Mouse (Mus musculus): ENCODE results near the gene Saa3. TPM values are rescaled to one million over a fixed set of nuclear protein-coding genes. Genes with fewer than 3 reads are reported as not detected.

Saa3 gene
- polyA plus RNA-seq (2012; rRNA removed) = 24.4 and 34.1 TPM in 2 replicates

GRCm38 (mm10) chr7:46715600-46715999, at the start of gene Saa3:
Saa3 (minus strand) TSS chr7:46715700.

GRCm38 (mm10) chr7:46751490-46751889, 36.0 kb upstream of the Saa3 start, which contains the start of gene Saa2:
Saa2 (plus strand) TSS chr7:46751790.

GRCm38 (mm10) chr7:46742880-46743279, 27.4 kb upstream of the Saa3 start, which contains the start of gene Saa1:
Saa1 (minus strand) TSS chr7:46742980.

GRCm38 (mm10) chr7:46732458-46732857, 17.0 kb upstream of the Saa3 start, which contains the start of gene Saa4:
Saa4 (minus strand) TSS chr7:46732603.

GRCm38 (mm10) chr7:46710390-46710844, 5.1 kb downstream of the Saa3 start, which contains the start of gene Saal1:
Saal1 (minus strand) TSS chr7:46710680.

GRCm38 (mm10) chr7:46672160-46672672, 43.3 kb downstream of the Saa3 start, which contains the start of gene Tph1:
Tph1 (minus strand) TSS chr7:46672537.

Other genes with a start within 250 kb of the Saa3 start
- gene Sergef, start 75.9 kb downstream of the Saa3 start, polyA plus RNA-seq (2012; rRNA removed) = 2.5 and 2.8 TPM in 2 replicates
- gene Tph1, start 43.2 kb downstream of the Saa3 start, polyA plus RNA-seq (2012; rRNA removed) = 0.01 and 0.02 TPM in 2 replicates
- 4.3 and 4.6 TPM in 2 replicates for gene Saal1, start 5.0 kb downstream of the Saa3 start, polyA plus RNA-seq (2012; rRNA removed)
- 14.8 and 19.6 TPM in 2 replicates for gene Saa4, start 16.9 kb upstream of the Saa3 start, polyA plus RNA-seq (2012; rRNA removed)
- gene Saa1, start 27.3 kb upstream of the Saa3 start, polyA plus RNA-seq (2012; rRNA removed) = 0.08 TPM in 1 of 2 replicates, not detected in the other
- not detected in 2 replicates for gene Saa2, start 36.1 kb upstream of the Saa3 start, polyA plus RNA-seq (2012; rRNA removed)
- gene Hps5, start 80.4 kb upstream of the Saa3 start, polyA plus RNA-seq (2012; rRNA removed) = 6.6 and 7.7 TPM in 2 replicates
- 10.5 and 10.9 TPM in 2 replicates for gene Gtf2h1, start 80.4 kb upstream of the Saa3 start, polyA plus RNA-seq (2012; rRNA removed)
- gene Ldha, start 125.8 kb upstream of the Saa3 start, polyA plus RNA-seq (2012; rRNA removed) = 1,205 and 1,366 TPM in 2 replicates
- gene Ldhc, start 145.5 kb upstream of the Saa3 start, polyA plus RNA-seq (2012; rRNA removed) = 0.14 and 0.27 TPM in 2 replicates
- gene Tsg101, start 204.3 kb upstream of the Saa3 start, polyA plus RNA-seq (2012; rRNA removed) = 19.0 and 20.1 TPM in 2 replicates
- gene Uevld, start 242.8 kb upstream of the Saa3 start, polyA plus RNA-seq (2012; rRNA removed) = 3.6 and 4.1 TPM in 2 replicates

Measured in liver, embryonic 18 days (tissue).